In genomic region chr2:152669639-152670484, GRCm38 (mm10) we compare ENCODE assay signal across 9 mouse cellular contexts. TPM values are rescaled to one million over a fixed set of nuclear protein-coding genes. Genes with fewer than 3 reads are reported as not detected.
DNase-seq lines count a peak whose midpoint lies in the region; ATAC-seq and TF ChIP-seq lines count a peak whose summit lies in the region.
"Had no signal": no experiment of that assay in that cellular context is flagged by ENCODE, and none has a peak within 500 bp of the region (broad histone marks: within the 10 kb centered on the region; RNA-seq: fewer than 3 reads in every experiment).

No protein-coding gene starts in this region.

- H3K9ac ChIP-seq in kidney, postnatal 0 days (ENCODE audit: low read depth, low read length) = peak overlapping the region; percentile 94
- H3K9ac ChIP-seq in lung, postnatal 0 days (replicated peaks; ENCODE audit: low read depth) = peak overlapping the region; percentile 77

- H3K4me2 ChIP-seq in kidney, postnatal 0 days (ENCODE audit: low read length) = peak overlapping the region; percentile 86
- peak overlapping the region; percentile 88 for H3K4me2 ChIP-seq in lung, postnatal 0 days (replicated peaks; ENCODE audit: low read depth, low read length)

- H3K9me3 ChIP-seq in kidney, postnatal 0 days (replicated peaks; ENCODE audit: low read length) = no peaks in the 10 kb centered on the region
- no peaks in the 10 kb centered on the region for H3K9me3 ChIP-seq in G1E (replicated peaks)
- H3K9me3 ChIP-seq in embryonic facial prominence, embryonic 10.5 days = no peaks in the 10 kb centered on the region
- H3K9me3 ChIP-seq in hindbrain, embryonic 10.5 days = no peaks in the 10 kb centered on the region
- no peaks in the 10 kb centered on the region for H3K9me3 ChIP-seq in lung, postnatal 0 days (ENCODE audit: low read length)

- no peak for TF ChIP-seq CTCF in kidney, postnatal 0 days (IDR thresholded peaks at IDR 0.05; ENCODE audit: low read depth)
- no peak for TF ChIP-seq CTCF in G1E (IDR thresholded peaks at IDR 0.05; ENCODE audit: low read depth, low read length)
- no peak for TF ChIP-seq CTCF in lung, postnatal 0 days (IDR thresholded peaks at IDR 0.05)
- TF ChIP-seq CTCF in testis, adult 2 months (IDR thresholded peaks at IDR 0.05; ENCODE audit: control insufficient read depth, insufficient read depth, insufficient replicate concordance, low read depth, low read length) = no peak

- H3K27me3 ChIP-seq in kidney, postnatal 0 days (ENCODE audit: insufficient read depth, low read length) = no peaks in the 10 kb centered on the region
- H3K27me3 ChIP-seq in G1E (ENCODE audit: insufficient read depth, low read length) = peaks cover 17% of the 10 kb centered on the region
- no peaks in the 10 kb centered on the region for H3K27me3 ChIP-seq in embryonic facial prominence, embryonic 10.5 days (replicated peaks; ENCODE audit: low read depth, poor library complexity, severe bottlenecking)
- H3K27me3 ChIP-seq in hindbrain, embryonic 10.5 days (ENCODE audit: insufficient read depth, poor library complexity, severe bottlenecking) = no peaks in the 10 kb centered on the region
- H3K27me3 ChIP-seq in lung, postnatal 0 days (replicated peaks; ENCODE audit: insufficient read depth, low read length) = no peaks in the 10 kb centered on the region
- no peaks in the 10 kb centered on the region for H3K27me3 ChIP-seq in testis, adult 2 months (ENCODE audit: control insufficient read depth, insufficient read depth, low read length)

- peaks cover 25% of the 10 kb centered on the region for H3K4me1 ChIP-seq in kidney, postnatal 0 days (replicated peaks; ENCODE audit: insufficient read depth, low read length)
- peaks cover 46% of the 10 kb centered on the region for H3K4me1 ChIP-seq in G1E (ENCODE audit: insufficient read depth, low read depth, low read length)
- peaks cover 41% of the 10 kb centered on the region for H3K4me1 ChIP-seq in embryonic facial prominence, embryonic 10.5 days
- H3K4me1 ChIP-seq in hindbrain, embryonic 10.5 days (replicated peaks) = peaks cover 35% of the 10 kb centered on the region
- peaks cover 27% of the 10 kb centered on the region for H3K4me1 ChIP-seq in lung, postnatal 0 days (ENCODE audit: insufficient read depth, low read depth, low read length)
- peaks cover 17% of the 10 kb centered on the region for H3K4me1 ChIP-seq in testis, adult 2 months (ENCODE audit: control insufficient read depth, insufficient read depth, low read length)

- peak overlapping the region; percentile 72 for H3K4me3 ChIP-seq in kidney, postnatal 0 days (replicated peaks; ENCODE audit: low read depth, low read length)
- peak overlapping the region; percentile 96 for H3K4me3 ChIP-seq in G1E (ENCODE audit: low read depth, low read length)
- H3K4me3 ChIP-seq in embryonic facial prominence, embryonic 10.5 days = peak overlapping the region; percentile 99
- peak overlapping the region; percentile 86 for H3K4me3 ChIP-seq in hindbrain, embryonic 10.5 days
- H3K4me3 ChIP-seq in lung, postnatal 0 days (ENCODE audit: low read depth, low read length) = peak overlapping the region; percentile 80
- H3K4me3 ChIP-seq in testis, adult 2 months (ENCODE audit: control insufficient read depth, low read depth, low read length) = peak overlapping the region; percentile 98

- peak; percentile 71 for DNase-seq in kidney, postnatal 0 days (ENCODE audit: low spot score)
- DNase-seq in kidney, adult 18-20 months = no peak
- peak; percentile 58 for DNase-seq in G1E (ENCODE audit: low spot score)
- DNase-seq in embryonic facial prominence, embryonic 10.5 days (ENCODE audit: low spot score) = peak; percentile 85
- DNase-seq in hindbrain, embryonic 10.5 days (ENCODE audit: low spot score) = peak; percentile 77
- DNase-seq in lung, postnatal 0 days (ENCODE audit: low spot score) = peak; percentile 29
- DNase-seq in urinary bladder, adult 18-20 months (ENCODE audit: low spot score in 2 of 2) = no peak

- TF ChIP-seq POLR2A in testis, adult 2 months (IDR thresholded peaks at IDR 0.05; ENCODE audit: control insufficient read depth, low read depth, low read length) = no peak

- H3K27ac ChIP-seq in kidney, postnatal 0 days = peak overlapping the region; percentile 92
- H3K27ac ChIP-seq in embryonic facial prominence, embryonic 10.5 days (replicated peaks) = peak overlapping the region; percentile 99
- peak overlapping the region; percentile 98 for H3K27ac ChIP-seq in hindbrain, embryonic 10.5 days
- peak overlapping the region; percentile 86 for H3K27ac ChIP-seq in lung, postnatal 0 days (ENCODE audit: low read length)
- H3K27ac ChIP-seq in testis, adult 2 months (ENCODE audit: control insufficient read depth, insufficient read depth, low read depth, low read length) = peak overlapping the region; percentile 91

- ATAC-seq in kidney, postnatal 0 days (replicated peaks; ENCODE audit: low FRiP score, low read depth) = peak; percentile 60
- no peak for ATAC-seq in G1E (ENCODE audit: extremely low read depth, insufficient number of reproducible peaks, low FRiP score, poor library complexity, severe bottlenecking)
- ATAC-seq in lung, postnatal 0 days = peak; percentile 59

- WGBS in kidney, postnatal 0 days = under 1% methylated on average over 46 of the region's 46 CpGs
- under 1% methylated on average over 46 of the region's 46 CpGs for WGBS in embryonic facial prominence, embryonic 10.5 days
- WGBS in hindbrain, embryonic 10.5 days = 1% methylated on average over 46 of the region's 46 CpGs
- WGBS in lung, postnatal 0 days = 1% methylated on average over 37 of the region's 46 CpGs

- H3K36me3 ChIP-seq in kidney, postnatal 0 days (ENCODE audit: insufficient read depth, low read length) = peaks cover 5% of the 10 kb centered on the region; the same call in 1 of the 2 replicates
- H3K36me3 ChIP-seq in G1E (replicated peaks) = peaks cover 39% of the 10 kb centered on the region
- peaks cover 39% of the 10 kb centered on the region for H3K36me3 ChIP-seq in embryonic facial prominence, embryonic 10.5 days (replicated peaks)
- H3K36me3 ChIP-seq in hindbrain, embryonic 10.5 days = peaks cover 38% of the 10 kb centered on the region
- H3K36me3 ChIP-seq in lung, postnatal 0 days (ENCODE audit: insufficient read depth, low read length) = no peaks in the 10 kb centered on the region
- H3K36me3 ChIP-seq in testis, adult 2 months (ENCODE audit: control insufficient read depth, insufficient read depth, low read length) = no peaks in the 10 kb centered on the region

- no peak for TF ChIP-seq EP300 in lung, postnatal 0 days (IDR thresholded peaks at IDR 0.05)

RNA-seq across cellular contexts. Expression of gene H13, which starts 0.6 kb away (rescaled TPM):
- polyA plus RNA-seq in kidney, postnatal 0 days (2015; fragmentation: Nextera tagmentation; extraction: Ambion mirVana) = 160 and 162 TPM in 2 replicates
- total RNA-seq in G1E (2014; fragmentation: Nextera tagmentation) (65.2 and 67.2 TPM in 2 replicates), G1E (2017) (43.2 and 50.6 TPM in 2 replicates)
- 54.2 and 60.8 TPM in 2 replicates for polyA plus RNA-seq in G1E (2012)
- 102 and 110 TPM in 2 replicates for polyA plus RNA-seq in embryonic facial prominence, embryonic 10.5 days (2016; fragmentation: Nextera tagmentation; extraction: Ambion mirVana)
- 103 and 134 TPM in 2 replicates for polyA plus RNA-seq in hindbrain, embryonic 10.5 days (2016; fragmentation: Nextera tagmentation; extraction: Ambion mirVana)
- polyA plus RNA-seq in lung, postnatal 0 days (2015; fragmentation: Nextera tagmentation; extraction: Ambion mirVana) = 110 and 127 TPM in 2 replicates
- polyA plus RNA-seq in testis, adult 2 months (2012; rRNA removed) = 84.1 and 84.7 TPM in 2 replicates

RNA-seq across cellular contexts. Expression of gene Mcts2, which starts 17.0 kb away (rescaled TPM):
- polyA plus RNA-seq in kidney, postnatal 0 days (2015; fragmentation: Nextera tagmentation; extraction: Ambion mirVana) = 33.9 and 36.6 TPM in 2 replicates
- total RNA-seq in G1E (2014; fragmentation: Nextera tagmentation) (24.2 and 24.3 TPM in 2 replicates), G1E (2017) (30.0 and 33.3 TPM in 2 replicates)
- 2.1 and 2.6 TPM in 2 replicates for polyA plus RNA-seq in G1E (2012)
- 37.6 and 40.2 TPM in 2 replicates for polyA plus RNA-seq in embryonic facial prominence, embryonic 10.5 days (2016; fragmentation: Nextera tagmentation; extraction: Ambion mirVana)
- 41.1 and 48.7 TPM in 2 replicates for polyA plus RNA-seq in hindbrain, embryonic 10.5 days (2016; fragmentation: Nextera tagmentation; extraction: Ambion mirVana)
- 19.4 and 20.8 TPM in 2 replicates for polyA plus RNA-seq in lung, postnatal 0 days (2015; fragmentation: Nextera tagmentation; extraction: Ambion mirVana)
- 41.8 and 43.6 TPM in 2 replicates for polyA plus RNA-seq in testis, adult 2 months (2012; rRNA removed)

RNA-seq across cellular contexts. Expression of gene Rem1, which starts 43.1 kb away (rescaled TPM):
- 48.3 and 55.1 TPM in 2 replicates for polyA plus RNA-seq in kidney, postnatal 0 days (2015; fragmentation: Nextera tagmentation; extraction: Ambion mirVana)
- total RNA-seq in G1E (2014; fragmentation: Nextera tagmentation) (not detected in 2 replicates), G1E (2017) (not detected in 2 replicates)
- polyA plus RNA-seq in G1E (2012) = not detected in 2 replicates
- polyA plus RNA-seq in embryonic facial prominence, embryonic 10.5 days (2016; fragmentation: Nextera tagmentation; extraction: Ambion mirVana) = 0.40 and 0.60 TPM in 2 replicates
- polyA plus RNA-seq in hindbrain, embryonic 10.5 days (2016; fragmentation: Nextera tagmentation; extraction: Ambion mirVana) = 0.35 and 0.37 TPM in 2 replicates
- 32.2 and 34.0 TPM in 2 replicates for polyA plus RNA-seq in lung, postnatal 0 days (2015; fragmentation: Nextera tagmentation; extraction: Ambion mirVana)
- 1.2 and 1.7 TPM in 2 replicates for polyA plus RNA-seq in testis, adult 2 months (2012; rRNA removed)

RNA-seq across cellular contexts. Expression of gene Defb25, which starts 47.0 kb away (rescaled TPM):
- 26.4 and 39.6 TPM in 2 replicates for polyA plus RNA-seq in kidney, postnatal 0 days (2015; fragmentation: Nextera tagmentation; extraction: Ambion mirVana)
- total RNA-seq in G1E (2014; fragmentation: Nextera tagmentation) = not detected in 2 replicates
- not detected in 2 replicates for total RNA-seq in G1E (2017)
- polyA plus RNA-seq in G1E (2012) = not detected in 2 replicates
- 0.70 TPM in 1 of 2 replicates, not detected in the other for polyA plus RNA-seq in embryonic facial prominence, embryonic 10.5 days (2016; fragmentation: Nextera tagmentation; extraction: Ambion mirVana)
- polyA plus RNA-seq in hindbrain, embryonic 10.5 days (2016; fragmentation: Nextera tagmentation; extraction: Ambion mirVana) = not detected in 2 replicates
- 3.0 and 4.9 TPM in 2 replicates for polyA plus RNA-seq in lung, postnatal 0 days (2015; fragmentation: Nextera tagmentation; extraction: Ambion mirVana)
- polyA plus RNA-seq in testis, adult 2 months (2012; rRNA removed) = not detected in 2 replicates
- total RNA-seq: gastrocnemius, adult 8-10 months had no signal

Comparison
In these comparisons a context has a peak if more than half of its experiments do, and no peak if none do; other contexts are left out.
1. DNase-seq: peak in kidney, postnatal 0 days (single experiment), G1E (single experiment), embryonic facial prominence, embryonic 10.5 days (single experiment), hindbrain, embryonic 10.5 days (single experiment) and lung, postnatal 0 days (single experiment); none in kidney, adult 18-20 months (single experiment) and urinary bladder, adult 18-20 months (0 of 2).
2. RNA of gene Rem1, which starts 43.1 kb away (polyA plus RNA-seq): 48.3 to 55.1 TPM in kidney, postnatal 0 days and 32.2 to 34.0 TPM in lung, postnatal 0 days; 1.2 to 1.7 TPM in testis, adult 2 months, 0.40 to 0.60 TPM in embryonic facial prominence, embryonic 10.5 days, 0.35 to 0.37 TPM in hindbrain, embryonic 10.5 days and not detected in G1E; every median in the first group is over 10 times any median in the second.
3. Peak in every context shown above with its lines, with median percentiles within 50 percentile points of each other: H3K27ac ChIP-seq and H3K4me3 ChIP-seq.